Mouse (Mus musculus) cerebellum, adult (tissue): Measurements from ENCODE around the gene Ctnnbl1.

Experiments used
- ATAC-seq: cut with Nextera tagmentation; 2 replicates; pipeline ENCODE4 v1.9.2; 2017; ENCODE audit warnings: mild to moderate bottlenecking, moderate library complexity, mixed read lengths; ENCODE audit not compliant: insufficient number of reproducible peaks, low FRiP score, low TSS enrichment

Gene Ctnnbl1

GRCm38 (mm10) chr2:157926927-157927326 is 189.7 kb downstream of the Ctnnbl1 start:
- no peak for ATAC-seq

GRCm38 (mm10) chr2:157927397-157927796 is 190.2 kb downstream of the Ctnnbl1 start:
- ATAC-seq = no peak

DNA sequence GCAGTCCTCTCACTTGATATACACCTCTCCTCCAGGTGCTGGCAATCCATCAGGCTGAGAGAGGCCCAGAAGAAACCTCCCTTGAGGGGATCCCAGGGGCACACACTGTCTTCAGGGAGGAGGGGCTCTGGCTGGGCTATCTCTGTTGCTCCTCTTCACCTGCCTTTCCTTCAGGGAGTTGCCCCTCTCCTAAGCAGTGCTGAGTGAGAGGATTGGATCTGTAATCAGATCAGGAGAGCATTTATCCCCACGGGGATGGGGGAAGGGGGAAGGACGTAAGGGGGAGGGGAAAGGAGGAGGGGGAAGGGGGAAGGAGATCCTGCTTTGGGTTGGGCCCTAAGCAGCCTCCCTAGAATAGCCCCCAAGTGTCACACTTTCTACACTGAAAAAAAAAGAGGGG is 190.6 kb downstream of the Ctnnbl1 start:
- ATAC-seq = no peak

- no peak for ATAC-seq
Measured at GRCm38 (mm10) chr2:157932655-157933054, 195.5 kb downstream of the Ctnnbl1 start.

- no peak for ATAC-seq
Measured at GRCm38 (mm10) chr2:157935444-157936171, 198.4 kb downstream of the Ctnnbl1 start.

GRCm38 (mm10) chr2:157936676-157937075 is 199.5 kb downstream of the Ctnnbl1 start:
- no peak for ATAC-seq

DNA sequence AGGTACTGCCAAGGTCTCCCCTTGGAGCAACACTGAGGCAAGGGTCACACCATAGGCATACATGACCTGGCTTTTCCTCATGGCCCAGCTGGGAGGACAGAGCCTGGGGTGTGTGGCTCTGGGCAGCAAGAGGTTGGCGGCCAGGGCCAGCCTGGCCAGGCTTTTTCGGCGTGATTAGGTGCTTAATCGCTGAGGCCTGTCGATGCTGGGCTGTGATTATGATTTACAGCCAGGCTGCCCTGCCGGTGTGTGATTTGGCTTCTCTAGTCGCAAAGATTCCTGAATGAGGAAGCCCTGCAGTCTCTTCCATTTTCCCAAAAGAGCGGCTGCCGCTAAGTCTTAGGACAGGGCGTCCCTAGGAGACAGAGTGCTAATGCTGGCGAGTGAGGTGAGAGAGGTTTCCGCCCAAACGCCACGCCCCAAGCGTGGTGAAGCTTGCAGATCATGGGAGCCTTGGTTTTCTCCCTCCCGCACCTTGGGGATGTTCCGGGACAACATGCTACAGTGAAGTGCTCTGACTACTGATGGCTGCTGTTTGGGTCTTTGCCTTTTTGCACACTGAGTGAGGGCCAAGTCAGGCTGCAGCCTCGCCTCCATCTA is 203.5 kb downstream of the Ctnnbl1 start:
- ATAC-seq = no peak
